Mouse (Mus musculus) heart, adult 11 months (tissue): Measurements from ENCODE around the gene 2410131K14Rik.

Source experiments
- DNase-seq: peaks from one replicate; pipeline ENCODE4 v3.0.0; 2022

Gene 2410131K14Rik

GRCm38 (mm10) chr5:118313766-118314165 lies 68.7 kb downstream of the 2410131K14Rik start:
- DNase-seq = no peak
